Mouse (Mus musculus): ENCODE data around the gene Adipor2. TPM values are rescaled to one million over a fixed set of nuclear protein-coding genes. Genes with fewer than 3 reads are reported as not detected.
"Not testable (repeated sequence)": the region's sequence is repeated elsewhere in the genome, so short reads cannot be mapped to it uniquely, and the experiment has no call there.

The Adipor2 gene
- total RNA-seq, 2 experiments from 2014 or later = 68.2 to 84.8 TPM

DNA sequence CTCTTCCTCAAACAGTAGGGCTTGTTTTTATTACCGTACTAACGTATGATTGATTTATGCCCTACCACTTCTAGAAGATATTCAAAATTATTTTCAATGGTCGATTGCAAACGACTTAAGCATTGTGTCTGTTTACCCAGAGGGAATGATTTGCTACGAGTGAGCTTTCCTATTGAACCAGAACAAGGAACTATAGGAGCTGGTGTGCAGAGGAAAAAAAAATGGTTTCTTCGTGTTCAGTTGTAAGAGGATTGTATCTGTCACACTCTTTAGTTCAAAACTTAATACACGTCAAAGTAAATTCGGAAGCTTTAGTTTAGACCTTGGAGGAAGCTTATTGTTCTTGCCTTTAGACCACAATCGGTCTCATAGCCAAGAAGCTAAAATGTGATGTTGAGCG lies 28.4 kb downstream of the Adipor2 start:
- DNase-seq = no peak

DNA sequence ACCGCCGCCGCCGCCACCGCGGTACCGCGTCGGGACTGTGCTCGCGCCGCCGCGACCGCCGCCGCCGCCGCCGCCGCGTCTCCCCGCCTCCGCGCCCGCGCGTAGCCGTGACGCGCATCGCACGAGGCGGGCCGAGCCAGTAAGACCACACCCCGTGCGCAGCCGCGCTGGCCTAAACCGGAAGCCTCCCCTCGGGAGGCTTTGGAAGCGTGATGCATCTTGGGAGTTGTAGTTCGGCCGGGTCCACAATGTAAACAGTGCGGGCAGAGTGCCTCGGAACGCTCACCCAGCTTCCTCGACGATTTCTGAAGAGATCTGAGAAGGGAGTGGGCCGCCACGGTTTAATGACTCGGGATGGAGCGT lies 28.9 kb downstream of the Adipor2 start:
- DNase-seq = peak; percentile 93

GRCm38 (mm10) chr6:119387801-119388649 lies 29.5 kb downstream of the Adipor2 start:
- DNase-seq = peak; percentile 28

- no peak for DNase-seq
Observed at GRCm38 (mm10) chr6:119386821-119387220, 30.7 kb downstream of the Adipor2 start.

DNA sequence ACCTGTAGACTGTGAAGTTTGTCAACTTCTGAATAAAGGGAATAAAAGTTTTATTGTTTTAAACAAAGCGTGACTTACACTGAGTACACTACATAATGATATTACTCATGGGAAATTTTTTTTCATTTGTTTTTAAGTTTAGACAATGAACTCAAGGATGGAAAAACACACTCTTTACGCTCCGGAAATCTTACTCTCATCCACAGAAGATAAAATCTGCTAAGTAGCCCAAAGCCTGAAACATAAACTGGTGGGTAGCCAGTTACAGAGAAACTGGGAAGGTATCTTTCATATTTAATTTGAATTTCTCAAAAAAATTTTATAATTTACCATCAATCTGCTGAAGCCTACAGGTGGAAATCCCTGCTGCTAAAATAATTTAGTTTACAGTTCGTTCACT lies 31.1 kb downstream of the Adipor2 start:
- no peak for DNase-seq

DNA sequence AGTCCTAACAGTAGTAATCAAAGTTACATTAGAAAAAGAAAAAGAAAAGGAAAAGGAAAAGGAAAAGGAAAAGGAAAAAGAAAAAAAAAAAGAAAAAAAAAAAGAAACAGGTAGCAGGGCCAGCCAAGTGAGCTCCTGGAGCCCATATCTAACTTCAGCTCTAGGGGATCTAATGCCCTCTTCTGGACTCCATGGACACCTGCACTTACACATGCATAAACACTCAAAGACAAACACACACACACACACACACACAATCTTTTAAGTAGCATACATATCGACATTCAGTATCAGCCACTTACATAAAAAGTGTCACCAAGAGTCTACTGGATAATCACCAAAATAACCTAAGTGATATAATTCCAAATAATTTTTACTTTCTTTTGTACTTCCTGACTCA lies 31.8 kb downstream of the Adipor2 start:
- no peak for DNase-seq

DNA sequence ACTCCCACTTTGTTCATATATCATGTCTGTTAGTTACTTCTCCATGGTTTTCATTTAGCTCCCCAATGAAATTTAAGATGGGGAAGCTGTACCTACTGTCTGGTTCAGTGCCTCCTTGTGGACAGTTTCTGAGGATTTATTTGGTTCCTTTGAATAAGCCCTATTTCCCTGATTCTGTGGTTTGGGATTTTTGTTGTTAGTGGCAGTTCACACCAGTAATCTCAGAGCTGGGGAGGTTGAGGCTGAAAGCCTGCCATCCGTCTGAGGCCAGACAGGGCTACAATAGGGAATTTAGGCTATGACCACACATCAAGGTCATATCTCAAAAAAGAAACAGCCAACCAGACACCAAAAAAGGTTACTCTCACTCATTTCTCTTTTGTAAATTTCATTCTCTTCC lies 38.9 kb downstream of the Adipor2 start:
- DNase-seq = no peak

- no peak for DNase-seq
Observed at GRCm38 (mm10) chr6:119377613-119378012, 39.9 kb downstream of the Adipor2 start.

DNA sequence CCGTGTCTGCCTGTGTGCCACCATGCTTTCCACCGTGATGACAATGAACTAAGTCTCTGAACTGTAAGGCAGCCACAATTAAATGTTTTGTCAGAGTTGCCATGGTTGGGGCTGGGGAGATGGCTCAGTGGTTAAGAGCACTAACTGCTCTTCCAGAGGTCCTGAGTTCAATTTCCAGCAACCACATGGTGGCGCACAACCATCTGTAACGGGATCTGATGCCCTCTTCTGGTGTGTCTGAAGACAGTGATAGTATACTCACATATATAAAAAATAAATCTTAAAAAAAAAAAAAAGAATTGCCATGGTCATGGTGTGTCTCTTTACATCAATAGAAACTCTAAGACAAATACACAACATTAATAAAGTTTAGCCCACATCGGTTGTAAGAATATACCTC lies 42.5 kb downstream of the Adipor2 start:
- no peak for DNase-seq

GRCm38 (mm10) chr6:119373000-119373705 lies 44.4 kb downstream of the Adipor2 start:
- no peak for DNase-seq

- no peak for DNase-seq
Observed at GRCm38 (mm10) chr6:119372237-119372636, 45.3 kb downstream of the Adipor2 start.

- no peak for DNase-seq
Observed at GRCm38 (mm10) chr6:119371624-119372023, 45.9 kb downstream of the Adipor2 start.

GRCm38 (mm10) chr6:119367382-119367781 lies 50.1 kb downstream of the Adipor2 start:
- DNase-seq = no peak

GRCm38 (mm10) chr6:119366800-119367199 lies 50.7 kb downstream of the Adipor2 start:
- DNase-seq = not testable (repeated sequence)

- DNase-seq = no peak
Observed at GRCm38 (mm10) chr6:119363593-119363992, 53.9 kb downstream of the Adipor2 start.

DNA sequence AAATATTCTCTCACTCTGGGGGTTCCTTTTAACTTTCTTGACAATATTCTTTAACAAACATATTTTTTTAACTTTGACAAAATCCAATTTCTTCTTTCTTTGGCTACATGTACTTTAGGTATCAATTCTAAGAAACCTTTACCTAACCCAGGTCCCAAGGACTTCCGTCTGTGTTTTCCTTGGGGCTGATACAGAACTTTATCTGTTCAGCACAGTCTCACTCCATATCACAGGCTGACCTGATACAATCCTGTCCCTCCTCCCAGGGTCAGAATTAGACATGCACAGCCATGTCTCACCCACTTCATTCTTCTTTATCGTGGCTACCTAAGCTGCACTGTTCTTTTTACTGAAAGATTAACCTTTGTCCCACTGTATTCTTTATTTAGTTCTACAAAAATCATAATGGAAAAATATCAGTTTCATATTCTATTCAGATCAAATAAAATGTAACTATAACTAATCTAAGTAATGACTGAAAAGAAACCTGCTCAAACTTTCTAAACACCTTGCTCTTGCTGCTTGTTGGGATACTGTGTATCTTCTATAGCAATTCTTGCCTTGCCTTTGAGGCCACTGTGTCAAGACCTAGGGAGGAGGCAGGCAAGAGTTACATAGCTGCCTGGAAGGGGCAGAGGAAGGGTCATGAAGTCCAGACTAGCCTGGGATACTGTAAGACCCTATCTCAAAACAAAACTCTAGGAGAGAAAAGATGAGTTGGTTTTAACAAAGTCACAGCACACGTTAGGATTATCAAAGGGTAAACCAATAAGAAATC lies 56.4 kb downstream of the Adipor2 start:
- DNase-seq = no peak

DNA sequence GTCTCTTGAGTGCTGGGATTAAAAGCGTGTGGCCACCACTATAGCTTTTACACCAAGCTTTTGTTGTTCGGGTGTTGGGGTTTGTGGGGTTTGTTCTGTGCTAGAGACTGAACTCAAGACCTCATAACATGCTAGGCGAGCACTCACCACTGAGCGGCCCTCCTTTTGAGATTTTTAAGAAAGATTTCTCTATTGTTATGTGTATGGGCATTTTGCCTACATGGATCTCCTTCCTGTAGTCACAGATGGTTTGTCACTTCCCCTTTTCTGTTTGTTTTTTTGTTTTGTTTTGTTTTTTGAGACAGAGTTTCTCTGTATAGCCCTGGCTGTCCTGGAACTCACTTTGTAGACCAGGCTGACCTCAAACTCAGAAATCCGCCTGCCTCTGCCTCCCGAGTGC lies 57.3 kb downstream of the Adipor2 start:
- not testable (repeated sequence) for DNase-seq

GRCm38 (mm10) chr6:119358020-119358571 lies 59.4 kb downstream of the Adipor2 start:
- no peak for DNase-seq

GRCm38 (mm10) chr6:119352501-119352900 lies 65.0 kb downstream of the Adipor2 start:
- DNase-seq = no peak

GRCm38 (mm10) chr6:119351656-119352055 lies 65.8 kb downstream of the Adipor2 start:
- no peak for DNase-seq

DNA sequence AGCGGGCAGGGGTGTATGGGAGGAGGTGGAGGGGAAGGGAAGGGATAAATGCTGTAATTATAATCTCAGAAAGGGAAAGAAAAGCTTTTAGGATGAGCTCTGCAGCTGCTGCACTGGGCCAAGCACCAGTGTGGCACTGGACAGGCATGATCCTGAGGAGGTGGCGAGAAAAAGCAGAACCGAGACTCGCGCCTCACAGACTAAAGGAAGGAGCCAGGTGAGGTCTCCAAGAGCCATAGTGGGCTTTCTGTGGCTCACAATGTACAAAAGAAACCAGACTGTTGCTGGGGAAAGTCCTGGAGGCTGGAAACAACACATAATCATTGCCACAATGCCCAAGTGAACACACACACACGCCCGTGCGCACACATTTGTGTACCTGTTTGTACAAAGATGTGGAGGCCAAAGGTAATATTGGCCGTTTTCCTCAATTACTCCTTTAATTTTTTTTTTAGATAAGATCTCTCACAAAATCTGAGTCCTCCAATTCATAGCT lies 66.8 kb downstream of the Adipor2 start:
- DNase-seq = no peak

DNA sequence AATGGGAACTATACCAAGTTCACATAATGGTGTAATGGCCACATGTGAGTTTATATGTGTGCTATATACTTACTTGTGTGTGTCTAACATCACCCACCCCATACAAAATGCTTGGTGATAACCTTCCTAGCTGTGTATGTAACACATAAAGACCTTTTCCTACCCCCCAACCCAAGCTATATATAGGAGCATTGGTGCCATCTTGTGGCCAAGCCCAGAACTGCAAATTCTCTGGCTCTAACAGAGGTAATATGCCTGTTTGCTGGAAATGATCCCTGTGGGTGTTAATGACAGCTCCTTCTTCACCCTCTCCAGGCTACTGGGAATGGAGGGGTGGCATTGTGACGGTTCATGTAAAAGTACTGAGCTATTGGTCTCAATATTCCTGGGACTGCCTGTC lies 69.3 kb downstream of the Adipor2 start:
- DNase-seq = peak; percentile 31

Measured in gastrocnemius, postnatal 25 days (tissue).